Mouse (Mus musculus) heart, adult 2 months (tissue): ENCODE data around the gene Aknad1.

Experiments
- CTCF ChIP-seq: fragments of 200-600 bp; IDR thresholded peaks from 2 replicates; pipeline ENCODE4 v1.8.1; 2022; ENCODE audit warnings: antibody characterized with exemption, mild to moderate bottlenecking, moderate library complexity
- EP300 ChIP-seq: fragments of 200-500 bp; IDR thresholded peaks from 2 replicates; pipeline ENCODE4 v1.6.1; 2011; ENCODE audit warnings: low read depth, low read length, control low read depth; ENCODE audit not compliant: insufficient read depth
- POLR2A ChIP-seq: fragments of 200-500 bp; IDR thresholded peaks from 2 replicates; pipeline ENCODE4 v1.6.1; 2011; ENCODE audit warnings: mild to moderate bottlenecking, low read depth, low read length, control low read depth; ENCODE audit not compliant: insufficient read depth

- TF ChIP-seq POLR2A (no peak), CTCF (no peak), EP300 (no peak)
These were observed 9.1 kb upstream of the Aknad1 start for GRCm38 (mm10) chr3:108730316-108730715.
